Mouse (Mus musculus) embryonic fibroblast, embryonic 13.5 days (primary cell): ENCODE results near the gene Pde4a.

Experiments used
- CTCF ChIP-seq: IDR thresholded peaks from 2 replicates; pipeline ENCODE4 v1.5.1; 2011; ENCODE audit warnings: mild to moderate bottlenecking, control low read depth, low read length, moderate library complexity, borderline replicate concordance; ENCODE audit not compliant: insufficient read depth
- POLR2A ChIP-seq: IDR thresholded peaks from 2 replicates; pipeline ENCODE4 v1.6.1; 2011; ENCODE audit warnings: low read depth, mild to moderate bottlenecking, control low read depth, low read length, moderate library complexity

GRCm38 (mm10) chr9:21136401-21136800, 29.1 kb upstream of the Pde4a start:
- TF ChIP-seq POLR2A: no peak
- no peak for TF ChIP-seq CTCF
